Mouse (Mus musculus) MEL (cell line): Measurements from ENCODE around the gene Ece2. TPM values are rescaled to one million over a fixed set of nuclear protein-coding genes. Genes with fewer than 3 reads are reported as not detected.

Source experiments
- DNase-seq: peaks from one replicate; pipeline ENCODE4 v3.0.0; 2011; ENCODE audit warnings: low read depth, low spot score
- H3K27ac ChIP-seq: 2 replicates; pipeline ENCODE4 v1.5.1; 2012; ENCODE audit warnings: low read depth, mild to moderate bottlenecking, control low read depth, low read length, moderate library complexity; ENCODE audit not compliant: control insufficient read depth
- H3K27me3 ChIP-seq, 2 experiments: fragments of 150-350 bp in 1 of 2; sonication (generic) in 1 of 2; 2 replicates each; pipeline ENCODE4 v1.6.1; 2012; ENCODE audit warnings: low read length in 2 of 2, mild to moderate bottlenecking in 2 of 2, improper control_type of control experiment in 1 of 2, moderate library complexity in 1 of 2; ENCODE audit not compliant: insufficient read depth in 2 of 2, control insufficient read depth in 1 of 2
- H3K36me3 ChIP-seq, 2 experiments: 2 replicates each; pipeline ENCODE4 v1.6.1; 2012 to 2014; ENCODE audit warnings: low read length in 2 of 2, improper control_type of control experiment in 1 of 2, inconsistent platforms in 1 of 2, mild to moderate bottlenecking in 1 of 2; ENCODE audit not compliant: insufficient read depth in 2 of 2, control insufficient read depth in 1 of 2
- H3K4me1 ChIP-seq, 2 experiments: fragments of 150-350 bp in 1 of 2; sonication (generic) in 1 of 2; 2 replicates each; pipeline ENCODE4 v1.6.1; 2012; ENCODE audit warnings: low read length in 2 of 2, improper control_type of control experiment in 1 of 2, mild to moderate bottlenecking in 1 of 2; ENCODE audit not compliant: insufficient read depth in 2 of 2, control insufficient read depth in 1 of 2
- H3K4me3 ChIP-seq, 2 experiments: fragments of 150-350 bp in 1 of 2; sonication (generic) in 1 of 2; 2 replicates each; pipeline ENCODE4 v1.5.1; 2012; ENCODE audit warnings: low read depth in 2 of 2, low read length in 2 of 2, mild to moderate bottlenecking in 2 of 2, moderate library complexity in 2 of 2, control low read depth in 1 of 2, improper control_type of control experiment in 1 of 2; ENCODE audit not compliant: control insufficient read depth in 1 of 2, insufficient read depth in 1 of 2
- H3K79me2 ChIP-seq: 2 replicates; pipeline ENCODE4 v1.6.1; 2012; ENCODE audit warnings: mild to moderate bottlenecking, low read length, moderate library complexity; ENCODE audit not compliant: control insufficient read depth, poor library complexity, insufficient read depth
- H3K9ac ChIP-seq: 2 replicates; pipeline ENCODE4 v1.6.1; 2012; ENCODE audit warnings: low read depth, mild to moderate bottlenecking, control low read depth, low read length, moderate library complexity; ENCODE audit not compliant: control insufficient read depth, poor library complexity, severe bottlenecking
- H3K9me3 ChIP-seq: fragments of 150-350 bp; sonication (generic); replicated peaks from 2 replicates; pipeline ENCODE4 v1.6.1; 2012; ENCODE audit warnings: mild to moderate bottlenecking, low read length, improper control_type of control experiment, moderate library complexity; ENCODE audit not compliant: insufficient read depth
- CHD1 ChIP-seq: IDR thresholded peaks from 2 replicates; pipeline ENCODE4 v1.6.1; 2012; ENCODE audit warnings: low read depth, mild to moderate bottlenecking, inconsistent platforms, low read length, improper control_type of control experiment
- CHD2 ChIP-seq: IDR thresholded peaks from 2 replicates; pipeline ENCODE4 v1.6.1; 2011; ENCODE audit warnings: low read length, improper control_type of control experiment
- CTCF ChIP-seq, 3 experiments: IDR thresholded peaks in 2 of 3; conservative IDR thresholded peaks in 1 of 3; 2 replicates each; pipeline ENCODE4 v1.5.1; 2011 to 2012; ENCODE audit warnings: low read length in 3 of 3, low read depth in 2 of 3, mild to moderate bottlenecking in 2 of 3, improper control_type of control experiment in 1 of 3, inconsistent platforms in 1 of 3, mixed read lengths in 1 of 3, moderate library complexity in 1 of 3; ENCODE audit not compliant: control insufficient read depth in 1 of 3, insufficient read depth in 1 of 3, poor library complexity in 1 of 3, severe bottlenecking in 1 of 3
- E2F4 ChIP-seq: IDR thresholded peaks from 2 replicates; pipeline ENCODE4 v1.6.1; 2011; ENCODE audit warnings: low read depth, low read length, improper control_type of control experiment, borderline replicate concordance
- ETS1 ChIP-seq: IDR thresholded peaks from 2 replicates; pipeline ENCODE4 v1.6.1; 2012; ENCODE audit warnings: low read depth, mild to moderate bottlenecking, inconsistent platforms, low read length, improper control_type of control experiment, moderate library complexity
- GABPA ChIP-seq: IDR thresholded peaks from 2 replicates; pipeline ENCODE4 v1.6.1; 2012; ENCODE audit warnings: low read depth, mild to moderate bottlenecking, inconsistent platforms, low read length, improper control_type of control experiment, moderate library complexity
- GATA1 ChIP-seq: IDR thresholded peaks from 2 replicates; pipeline ENCODE4 v1.6.1; 2011; ENCODE audit warnings: low read depth, low read length, improper control_type of control experiment
- HCFC1 ChIP-seq: IDR thresholded peaks from 2 replicates; pipeline ENCODE4 v1.6.1; 2012; ENCODE audit warnings: low read depth, mild to moderate bottlenecking, inconsistent platforms, low read length, improper control_type of control experiment, moderate library complexity
- JUND ChIP-seq: IDR thresholded peaks from 2 replicates; pipeline ENCODE4 v1.6.1; 2011; ENCODE audit warnings: low read depth, mild to moderate bottlenecking, improper control_type of control experiment, low read length
- MAFK ChIP-seq: IDR thresholded peaks from 2 replicates; pipeline ENCODE4 v1.6.1; 2011; ENCODE audit warnings: low read depth, mild to moderate bottlenecking, low read length, improper control_type of control experiment, borderline replicate concordance
- MAX ChIP-seq: IDR thresholded peaks from 2 replicates; pipeline ENCODE4 v1.6.1; 2011; ENCODE audit warnings: low read length, improper control_type of control experiment
- MAZ ChIP-seq: IDR thresholded peaks from 2 replicates; pipeline ENCODE4 v1.6.1; 2012; ENCODE audit warnings: low read depth, mild to moderate bottlenecking, inconsistent platforms, low read length, improper control_type of control experiment
- MEF2A ChIP-seq: IDR thresholded peaks from 2 replicates; pipeline ENCODE4 v1.6.1; 2014; ENCODE audit warnings: low read depth, mild to moderate bottlenecking, inconsistent platforms, low read length, improper control_type of control experiment; ENCODE audit not compliant: poor library complexity, insufficient replicate concordance, severe bottlenecking; ENCODE audit errors: extremely low read depth
- MXI1 ChIP-seq: IDR thresholded peaks from 2 replicates; pipeline ENCODE4 v1.6.1; 2011; ENCODE audit warnings: mild to moderate bottlenecking, low read depth, low read length, improper control_type of control experiment
- MYC ChIP-seq: IDR thresholded peaks from 2 replicates; pipeline ENCODE4 v1.6.1; 2011; ENCODE audit warnings: low read depth, mild to moderate bottlenecking, low read length, improper control_type of control experiment, moderate library complexity
- NELFE ChIP-seq: IDR thresholded peaks from 2 replicates; pipeline ENCODE4 v1.6.1; 2011; ENCODE audit warnings: low read depth, low read length, improper control_type of control experiment
- NRF1 ChIP-seq: IDR thresholded peaks from 2 replicates; pipeline ENCODE4 v1.6.1; 2014; ENCODE audit warnings: low read depth, mild to moderate bottlenecking, inconsistent platforms, low read length, improper control_type of control experiment, moderate library complexity; ENCODE audit not compliant: poor library complexity, insufficient read depth, severe bottlenecking
- POLR2A ChIP-seq, 2 experiments: IDR thresholded peaks; 2 replicates each; pipeline ENCODE4 v1.6.1; 2011 to 2012; ENCODE audit warnings: low read length in 2 of 2, mild to moderate bottlenecking in 2 of 2, control low read depth in 1 of 2, improper control_type of control experiment in 1 of 2, low read depth in 1 of 2, moderate library complexity in 1 of 2; ENCODE audit not compliant: control insufficient read depth in 1 of 2, insufficient read depth in 1 of 2, poor library complexity in 1 of 2
- POLR2AphosphoS2 ChIP-seq: IDR thresholded peaks from 2 replicates; pipeline ENCODE4 v1.6.1; 2011; ENCODE audit warnings: low read length, improper control_type of control experiment
- POLR2AphosphoS5 ChIP-seq: IDR thresholded peaks from 2 replicates; pipeline ENCODE4 v1.6.1; 2012; ENCODE audit warnings: low read depth, borderline replicate concordance, mild to moderate bottlenecking, inconsistent platforms, low read length, moderate library complexity, mixed read lengths
- RAD21 ChIP-seq: IDR thresholded peaks from 2 replicates; pipeline ENCODE4 v1.6.1; 2011; ENCODE audit warnings: mild to moderate bottlenecking, low read depth, low read length, improper control_type of control experiment
- RCOR1 ChIP-seq: IDR thresholded peaks from 2 replicates; pipeline ENCODE4 v1.6.1; 2012; ENCODE audit warnings: low read depth, mild to moderate bottlenecking, inconsistent platforms, low read length, improper control_type of control experiment
- SIN3A ChIP-seq: IDR thresholded peaks from 2 replicates; pipeline ENCODE4 v1.6.1; 2012; ENCODE audit warnings: low read length, improper control_type of control experiment, inconsistent platforms
- SMC3 ChIP-seq: IDR thresholded peaks from 2 replicates; pipeline ENCODE4 v1.6.1; 2011; ENCODE audit warnings: low read depth, low read length, improper control_type of control experiment
- TAL1 ChIP-seq: IDR thresholded peaks from 2 replicates; pipeline ENCODE4 v1.6.1; 2012; ENCODE audit warnings: mild to moderate bottlenecking, inconsistent platforms, low read length, moderate library complexity, mixed read lengths
- TBP ChIP-seq: IDR thresholded peaks from 2 replicates; pipeline ENCODE4 v1.8.0; 2011; ENCODE audit warnings: low read depth, low read length, improper control_type of control experiment
- TCF12 ChIP-seq: IDR thresholded peaks from 2 replicates; pipeline ENCODE4 v1.6.1; 2014; ENCODE audit warnings: low read depth, mild to moderate bottlenecking, inconsistent platforms, low read length, improper control_type of control experiment, moderate library complexity
- UBTF ChIP-seq: IDR thresholded peaks from 2 replicates; pipeline ENCODE4 v1.6.1; 2012; ENCODE audit warnings: low read depth, mild to moderate bottlenecking, inconsistent platforms, low read length, improper control_type of control experiment, moderate library complexity, borderline replicate concordance; ENCODE audit not compliant: insufficient read depth
- USF1 ChIP-seq: IDR thresholded peaks from 2 replicates; pipeline ENCODE4 v1.6.1; 2014; ENCODE audit warnings: low read depth, mild to moderate bottlenecking, inconsistent platforms, low read length, improper control_type of control experiment, moderate library complexity
- USF2 ChIP-seq, 2 experiments: IDR thresholded peaks; 2 replicates each; pipeline ENCODE4 v1.6.1; 2011 to 2012; ENCODE audit warnings: improper control_type of control experiment in 2 of 2, low read length in 2 of 2, borderline replicate concordance in 1 of 2, inconsistent platforms in 1 of 2, low read depth in 1 of 2, mild to moderate bottlenecking in 1 of 2; ENCODE audit not compliant: insufficient read depth in 1 of 2
- ZC3H11A ChIP-seq: IDR thresholded peaks from 2 replicates; pipeline ENCODE4 v1.6.1; 2012; ENCODE audit warnings: low read depth, mild to moderate bottlenecking, inconsistent platforms, low read length, improper control_type of control experiment
- ZKSCAN1 ChIP-seq: IDR thresholded peaks from 2 replicates; pipeline ENCODE4 v1.6.1; 2012; ENCODE audit warnings: low read depth, mild to moderate bottlenecking, inconsistent platforms, low read length, improper control_type of control experiment, moderate library complexity
- ZMIZ1 ChIP-seq: IDR thresholded peaks from 2 replicates; pipeline ENCODE4 v1.6.1; 2012; ENCODE audit warnings: low read depth, mild to moderate bottlenecking, inconsistent platforms, low read length, improper control_type of control experiment, moderate library complexity
- ZNF384 ChIP-seq: IDR thresholded peaks from 2 replicates; pipeline ENCODE4 v1.6.1; 2012; ENCODE audit warnings: low read depth, mild to moderate bottlenecking, inconsistent platforms, low read length, improper control_type of control experiment
- polyA plus RNA-seq, 2 experiments: library from polyadenylated mRNA; stranded (reverse) in 1 of 2; unstranded in 1 of 2; fragments of >175 nt in 1 of 2; fragments of >200 nt in 1 of 2; gene quantifications; 2 replicates each; pipeline versions ENCODE4 v1.2.1 to v1.2.4; 2012; ENCODE audit warnings: low replicate concordance in 2 of 2, low read depth in 1 of 2; ENCODE audit not compliant: insufficient read length in 2 of 2, insufficient read depth in 1 of 2, missing spikeins in 1 of 2
- total RNA-seq: library from RNA; depleted of rRNA; stranded (reverse); fragments of 300-350 nt; gene quantifications from 2 replicates; pipeline ENCODE4 v1.2.3, GENCODE M21; 2012

Ece2 gene
- total and polyA plus RNA-seq, 3 experiments, result 4.9 to 7.4 TPM; not detected in 1

DNA sequence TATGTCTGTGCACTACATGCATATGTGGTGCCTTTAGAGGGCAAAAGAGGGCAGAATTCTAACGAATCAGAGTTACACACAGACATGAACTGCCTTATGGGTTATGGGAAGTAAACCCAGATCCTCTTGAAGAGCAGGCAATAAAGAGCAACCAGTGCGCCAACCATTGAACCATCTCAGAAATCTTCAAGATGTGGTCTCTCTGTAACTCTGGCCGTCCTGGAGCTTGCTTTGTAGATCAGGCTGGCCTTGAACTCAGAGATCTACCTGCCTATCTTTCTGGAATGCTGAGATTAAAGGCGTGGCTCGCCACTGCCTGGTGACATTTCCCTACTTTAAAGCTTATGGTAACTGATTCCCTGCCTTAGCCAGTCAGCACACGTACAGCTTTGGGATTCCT is 42.3 kb downstream of the Ece2 start (continued):
- TF ChIP-seq USF1 (0 out of 2 replicates have a peak, but pooled peaks have one; percentile 2), NELFE (no peak), MYC (no peak), CHD1 (no peak), JUND (no peak), ZKSCAN1 (no peak), GABPA (no peak)
- TF ChIP-seq, all 39 proteins: peak for 7

DNA sequence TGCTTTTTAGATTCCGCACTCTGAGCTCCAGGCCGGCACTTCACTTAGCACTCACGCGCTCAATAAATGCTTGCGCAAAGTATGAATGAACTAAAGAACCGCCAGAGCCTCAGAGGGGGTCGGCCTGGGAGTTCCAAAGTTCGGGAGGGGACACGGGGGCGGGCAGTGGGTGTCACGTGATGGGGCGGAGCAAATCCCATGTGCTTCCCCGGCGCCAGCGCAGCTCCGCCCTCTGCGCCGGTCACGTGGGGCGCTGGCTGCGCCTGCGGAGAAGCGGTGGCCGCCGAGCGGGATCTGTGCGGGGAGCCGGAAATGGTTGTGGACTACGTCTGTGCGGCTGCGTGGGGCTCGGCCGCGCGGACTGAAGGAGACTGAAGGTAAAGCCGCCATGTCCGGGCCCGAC is 42.9 kb downstream of the Ece2 start:
- peaks cover 41% of the 10 kb centered on the region for H3K79me2 ChIP-seq
- peak; percentile 96 for DNase-seq
- H3K27ac ChIP-seq, result peak overlapping the region; percentile 71
- H3K4me3 ChIP-seq, result peak overlapping the region; percentile 63 to 98
- H3K36me3 ChIP-seq, result peaks cover 19 to 32% of the 10 kb centered on the region in 2 experiments
- peaks cover 8 to 22% of the 10 kb centered on the region in 2 experiments for H3K4me1 ChIP-seq
- H3K9me3 ChIP-seq, result no peaks in the 10 kb centered on the region
- no peaks in the 10 kb centered on the region for H3K27me3 ChIP-seq
- H3K9ac ChIP-seq, result peak overlapping the region; percentile 99
- TF ChIP-seq MXI1 (peak; percentile 77; the same call in 1 of the 2 replicates), MAX (peak; percentile 98), USF2 (IDR thresholded peaks at IDR 0.05; ENCODE audit: borderline replicate concordance in 1 of 2, insufficient read depth in 1 of 2, low read depth in 1 of 2, low read length in 2 of 2) (peak; percentile 96 to 99), HCFC1 (peak; percentile 77), GABPA (no peak), MAFK (no peak), ZMIZ1 (no peak), ZKSCAN1 (no peak), RAD21 (no peak), TCF12 (no peak), CHD2 (no peak), MAZ (peak; percentile 64; the same call in 1 of the 2 replicates), ETS1 (peak; percentile 28; the same call in 1 of the 2 replicates), E2F4 (no peak), MYC (peak; percentile 85), TBP (peak; percentile 71), NRF1 (peak; percentile 85), JUND (no peak), GATA1 (no peak), MEF2A (no peak), POLR2AphosphoS2 (0 out of 2 replicates have a peak, but pooled peaks have one; percentile 48), RCOR1 (no peak), ZC3H11A (no peak), POLR2A (IDR thresholded peaks at IDR 0.05; ENCODE audit: control insufficient read depth in 1 of 2, insufficient read depth in 1 of 2, low read depth in 1 of 2, low read length in 2 of 2, poor library complexity in 1 of 2) (peak; percentile 60 to 86), UBTF (no peak), SMC3 (no peak), SIN3A (peak; percentile 80), USF1 (peak; percentile 100), CTCF (IDR thresholded peaks at IDR 0.05 in 2 of 3, conservative IDR thresholded peaks at IDR 0.05 in 1 of 3; ENCODE audit: control insufficient read depth in 1 of 3, insufficient read depth in 1 of 3, low read depth in 2 of 3, low read length in 3 of 3, poor library complexity in 1 of 3, severe bottlenecking in 1 of 3) (no peak), POLR2AphosphoS5 (no peak), ZNF384 (no peak), CHD1 (no peak), TAL1 (no peak)
